Mouse (Mus musculus): ENCODE measurements around the gene Zfp683.

Zfp683 gene

DNA sequence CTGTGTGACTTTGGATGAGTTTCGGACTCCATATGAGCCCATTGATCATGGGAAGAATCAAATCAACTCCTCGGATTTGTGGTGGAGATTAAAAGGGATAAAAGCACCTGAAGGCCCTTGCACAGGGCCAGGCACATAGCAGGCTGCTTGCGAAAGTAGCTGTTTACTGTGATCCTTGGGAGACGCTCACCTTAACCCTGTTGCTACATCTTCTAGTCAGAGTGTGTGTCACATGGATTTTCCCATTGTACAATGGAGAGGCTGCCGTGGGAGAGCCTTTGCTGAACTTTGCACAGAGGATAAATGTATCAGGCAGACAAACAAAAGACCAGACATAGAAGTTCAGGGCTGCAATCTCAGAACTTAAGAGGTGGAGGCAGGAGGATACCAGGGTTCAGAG is 1.7 kb upstream of the Zfp683 start:
- in situ Hi-C loops (cut with MboI, MseI), result no loop called here

DNA sequence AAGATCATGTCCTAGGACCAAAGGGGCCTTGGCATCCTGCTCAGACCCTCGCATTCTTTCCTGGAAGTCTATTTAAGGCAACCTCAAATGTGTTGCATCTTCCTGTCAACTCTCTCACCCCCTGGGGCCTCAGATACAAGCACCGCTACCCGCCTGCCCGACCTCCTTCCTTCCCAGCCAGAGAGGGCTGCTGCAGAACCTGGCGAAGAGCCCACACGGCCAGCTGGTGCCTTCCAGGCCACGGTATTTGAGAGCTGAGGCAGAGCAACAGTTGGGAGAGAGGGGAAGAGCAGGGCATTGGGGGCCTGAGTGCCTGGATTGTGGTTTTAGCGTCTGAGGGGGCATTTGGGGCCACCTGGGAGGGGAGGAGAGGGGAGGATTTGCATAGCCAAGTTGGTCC is 1.1 kb upstream of the Zfp683 start:
- in situ Hi-C loops (cut with MboI, MseI), result no loop called here

DNA sequence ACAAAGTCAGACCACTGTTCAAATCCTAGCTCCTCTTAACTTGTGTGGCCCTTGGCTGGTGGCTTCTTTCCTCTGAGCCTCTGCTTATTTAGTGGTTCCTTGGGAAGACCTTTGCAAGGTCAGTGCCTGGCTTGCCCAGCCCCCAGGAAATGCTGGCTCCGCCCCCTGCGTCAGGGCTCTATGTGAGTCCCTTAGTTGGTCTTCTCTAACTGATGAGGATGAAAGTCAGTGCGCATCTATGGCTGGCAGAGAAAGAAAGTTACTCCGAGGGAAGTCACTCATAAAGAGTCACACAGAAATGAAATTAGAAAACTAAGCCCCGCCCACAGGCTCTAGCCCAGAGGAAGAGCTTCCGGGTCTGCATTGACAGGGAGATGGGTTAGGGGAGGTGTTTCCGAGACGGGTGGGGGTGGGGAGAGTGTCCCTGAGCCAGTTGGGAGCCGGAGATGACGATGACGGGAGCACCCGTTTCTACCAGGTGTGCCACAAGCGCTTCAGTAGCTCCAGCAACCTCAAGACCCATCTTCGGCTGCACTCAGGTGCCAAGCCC is 4.6 kb downstream of the Zfp683 start:
- in situ Hi-C loops (cut with MboI, MseI), result no loop called here

DNA sequence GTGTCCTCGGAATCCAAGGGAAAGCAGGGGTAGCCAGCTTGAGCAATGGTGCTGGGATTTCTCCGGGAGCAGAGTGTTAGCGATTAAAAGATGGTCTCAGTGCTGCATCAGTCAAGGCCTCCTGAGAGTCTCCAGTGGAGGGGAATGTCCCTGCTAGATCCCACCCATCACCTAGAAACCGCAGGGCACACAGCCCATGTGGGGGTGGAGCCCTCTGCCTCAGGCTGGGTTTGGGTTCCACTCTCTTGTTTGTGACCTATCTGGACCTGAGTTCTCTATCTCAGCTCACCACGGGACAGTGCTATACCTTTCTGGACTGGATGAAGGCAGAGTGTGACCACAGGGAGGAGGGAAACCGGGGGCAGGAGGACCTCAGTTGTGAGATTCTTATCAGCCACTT is 5.3 kb downstream of the Zfp683 start:
- in situ Hi-C loops (cut with MboI, MseI), result no loop called here

DNA sequence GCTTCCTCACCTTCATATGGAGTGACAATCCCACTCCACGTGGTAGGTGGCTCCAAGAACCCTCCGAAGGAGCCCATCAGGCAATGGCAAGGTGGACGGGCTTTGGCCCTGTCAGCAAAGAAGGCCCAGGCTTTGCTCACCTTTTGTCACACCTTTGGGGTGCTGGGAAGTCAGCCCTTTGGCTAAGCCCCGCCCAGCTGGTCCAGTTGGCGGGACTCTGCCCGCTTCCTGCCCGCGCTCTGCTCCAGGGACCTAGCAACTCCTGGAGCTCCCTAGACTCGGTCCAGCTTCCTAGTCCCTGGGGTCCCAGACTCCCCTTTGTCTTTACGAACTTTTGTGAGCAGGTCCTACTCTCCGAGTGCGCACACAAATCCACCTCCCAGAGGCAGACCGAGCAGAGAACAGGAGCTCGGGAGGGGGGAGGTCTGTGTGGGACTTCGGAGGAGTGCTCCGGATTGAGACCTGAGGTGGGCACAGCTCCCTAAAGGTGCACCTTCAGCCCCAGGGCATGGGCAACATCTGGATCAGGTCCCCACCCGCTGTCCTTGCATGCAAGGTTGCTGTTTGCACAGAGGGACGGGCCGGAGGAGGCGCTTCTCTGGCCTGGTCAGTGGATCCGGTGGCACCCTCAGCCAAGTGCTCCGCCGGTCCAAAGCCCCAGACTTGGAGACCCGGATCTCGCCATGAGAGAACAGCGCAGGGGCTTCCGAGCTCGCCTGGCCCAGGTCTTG is 6.7 kb downstream of the Zfp683 start, which contains the start of gene Crybg2:
Crybg2 (plus strand) TSS at position 681 of the 731 bp plus-strand sequence.
- in situ Hi-C loops (cut with MboI, MseI), result no loop called here

DNA sequence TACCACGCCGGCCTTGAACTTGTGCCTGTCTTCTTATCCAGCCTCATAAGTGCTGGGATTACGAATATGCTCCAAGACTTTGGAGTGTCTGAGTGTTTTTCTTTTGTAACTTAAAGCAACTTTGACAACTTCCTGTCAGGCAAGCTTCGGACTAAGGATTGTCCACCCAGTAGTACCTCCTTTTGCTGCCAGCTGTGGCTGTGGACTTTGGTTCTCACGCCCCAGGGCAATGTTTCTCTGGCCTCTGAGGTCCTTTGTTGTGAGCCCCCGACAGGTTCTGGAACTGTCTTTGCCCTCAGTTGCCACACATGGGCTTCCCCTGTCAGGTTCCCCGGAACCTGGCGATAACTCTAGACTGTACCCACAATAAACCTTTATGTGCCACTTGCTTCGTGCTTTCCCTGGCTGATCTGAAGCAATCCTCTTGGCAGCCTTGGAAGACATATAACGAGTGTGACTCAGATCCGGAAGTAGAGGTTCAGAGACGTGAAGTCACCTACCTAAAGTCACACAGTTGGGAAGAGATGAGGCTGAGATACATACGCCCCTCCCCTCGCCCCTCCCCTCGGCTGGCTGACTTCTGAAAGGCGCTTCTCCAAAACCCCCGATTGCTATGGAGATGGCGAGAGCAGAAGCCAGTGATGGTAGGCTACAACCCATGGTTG is 7.7 kb downstream of the Zfp683 start:
- in situ Hi-C loops (cut with MboI, MseI), result no loop called here

DNA sequence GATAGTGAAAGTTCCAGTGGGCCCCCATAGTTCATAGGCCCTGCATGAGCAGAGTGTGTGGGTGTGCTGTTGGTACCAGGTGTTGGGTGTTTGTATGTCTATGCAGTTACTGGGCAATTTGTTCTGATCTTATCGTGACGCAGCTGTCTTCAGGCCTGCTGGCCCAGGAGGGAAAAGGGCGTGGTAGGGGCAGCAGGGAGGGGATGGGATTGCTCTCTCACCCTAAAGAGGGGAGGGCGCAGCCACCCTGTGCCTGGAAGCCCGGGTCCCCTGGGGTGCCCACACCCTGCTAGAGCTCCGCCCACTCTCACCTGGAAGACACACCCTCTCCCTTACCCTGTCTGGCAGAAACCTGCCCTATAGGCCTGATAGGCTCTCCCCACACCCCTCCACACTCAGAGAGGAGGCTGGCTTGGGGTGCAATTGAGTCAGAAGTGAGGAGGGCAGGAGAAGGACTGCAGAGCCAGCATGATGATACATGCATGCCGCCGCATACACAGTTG is 8.4 kb downstream of the Zfp683 start:
- in situ Hi-C loops (cut with MboI, MseI), result no loop called here

DNA sequence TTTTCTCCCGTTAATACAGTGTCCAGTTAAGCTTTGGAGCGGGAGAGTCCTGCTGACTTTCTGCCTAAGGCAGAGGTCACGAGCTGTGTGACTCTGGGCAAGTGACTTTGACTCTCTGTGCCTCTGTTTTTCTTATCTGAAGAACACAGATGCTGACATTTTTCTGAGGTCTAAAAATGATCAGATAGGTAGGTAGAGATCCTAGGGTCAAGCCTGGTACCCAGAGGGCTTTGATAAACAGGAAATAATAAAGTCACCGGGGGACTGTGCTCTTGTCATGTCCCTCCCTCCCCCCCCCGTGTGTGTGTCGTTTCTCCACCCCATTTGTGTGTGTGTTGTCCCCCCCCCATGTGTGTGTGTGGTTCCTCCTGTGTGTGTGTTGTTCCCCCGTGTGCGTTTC is 8.9 kb downstream of the Zfp683 start:
- in situ Hi-C loops (cut with MboI, MseI), result no loop called here

DNA sequence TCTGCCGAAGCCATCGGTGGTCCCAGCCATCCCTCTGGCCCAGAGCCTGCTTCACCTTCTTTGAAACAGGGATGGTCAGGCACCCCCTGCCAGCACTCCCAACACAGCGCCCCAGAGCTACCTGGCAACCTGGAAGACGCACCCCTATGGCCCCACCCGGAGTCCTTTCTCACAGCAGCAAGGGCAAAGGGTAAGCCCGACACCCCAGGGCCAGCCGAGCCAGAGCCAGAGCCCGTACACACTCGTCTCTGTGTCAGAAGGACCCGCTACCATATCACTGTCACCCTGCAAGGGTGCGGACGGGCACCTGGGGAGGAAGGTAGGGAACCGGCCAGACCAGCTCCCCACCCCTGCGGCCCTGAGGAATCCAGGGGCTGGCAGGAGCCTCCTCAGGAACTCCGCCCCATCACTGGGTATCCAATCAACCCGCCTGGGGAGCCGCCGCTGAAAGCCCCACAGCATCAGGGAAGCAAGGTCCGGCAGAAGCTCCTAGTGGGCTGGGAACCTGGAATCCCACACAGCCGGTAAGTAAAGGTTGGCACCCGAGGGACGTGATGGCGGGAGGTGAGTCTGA is 11.9 kb downstream of the Zfp683 start:
- in situ Hi-C loops (cut with MboI, MseI), result no loop called here

DNA sequence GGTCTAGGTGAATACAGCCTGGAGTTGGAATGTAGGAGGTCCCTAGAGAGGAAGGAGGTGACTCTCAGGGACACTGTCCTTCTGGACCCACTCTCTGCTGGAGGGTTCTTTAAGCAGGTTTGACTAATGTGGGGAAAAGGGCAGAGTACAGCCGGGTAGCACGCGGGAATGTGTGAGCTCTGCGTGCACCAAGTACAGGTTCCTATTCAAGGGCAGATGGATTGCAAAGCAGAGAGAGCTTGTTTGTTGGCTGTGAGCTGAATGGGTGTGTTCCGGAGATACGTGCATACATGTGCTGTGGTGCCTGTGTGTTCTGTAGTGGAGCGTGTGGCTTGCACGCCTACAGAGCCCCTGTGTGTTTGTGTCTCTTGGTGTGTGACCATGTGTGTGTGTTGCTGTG is 13.7 kb downstream of the Zfp683 start:
- in situ Hi-C loops (cut with MboI, MseI), result no loop called here

DNA sequence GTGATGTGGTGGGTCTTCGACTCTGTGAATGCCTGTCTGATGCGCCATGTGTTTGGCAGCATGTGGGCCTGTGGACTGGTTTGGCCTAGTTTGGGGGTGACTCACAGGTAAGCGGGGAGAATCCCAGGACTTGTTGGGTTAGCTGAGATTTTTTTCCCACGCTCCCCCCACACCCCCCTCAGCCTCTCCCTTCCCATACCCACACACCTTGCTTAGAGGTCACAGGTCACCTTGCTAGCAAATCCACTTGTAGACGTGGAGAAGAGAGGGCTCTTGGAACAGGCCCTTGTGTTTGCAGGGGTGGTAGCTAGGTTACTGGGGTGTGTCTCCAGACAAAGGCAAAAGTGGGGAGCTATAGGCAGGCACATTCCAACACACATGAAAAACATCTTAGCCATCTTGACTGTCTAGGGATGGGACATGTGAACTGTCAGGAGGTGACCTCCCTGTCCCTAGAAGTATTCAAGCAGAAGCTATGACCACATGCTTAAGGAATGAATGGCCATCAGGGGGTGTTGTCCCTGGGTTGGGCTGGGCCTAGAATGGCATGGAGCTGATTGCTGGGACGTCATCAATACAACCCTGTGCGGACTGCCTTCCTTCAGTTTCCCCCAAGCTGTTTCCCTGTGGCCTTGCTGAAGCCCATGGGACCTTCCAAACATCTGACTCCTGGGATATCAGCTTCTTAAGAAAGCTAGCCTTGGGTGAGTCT is 14.4 kb downstream of the Zfp683 start:
- in situ Hi-C loops (cut with MboI, MseI), result no loop called here

DNA sequence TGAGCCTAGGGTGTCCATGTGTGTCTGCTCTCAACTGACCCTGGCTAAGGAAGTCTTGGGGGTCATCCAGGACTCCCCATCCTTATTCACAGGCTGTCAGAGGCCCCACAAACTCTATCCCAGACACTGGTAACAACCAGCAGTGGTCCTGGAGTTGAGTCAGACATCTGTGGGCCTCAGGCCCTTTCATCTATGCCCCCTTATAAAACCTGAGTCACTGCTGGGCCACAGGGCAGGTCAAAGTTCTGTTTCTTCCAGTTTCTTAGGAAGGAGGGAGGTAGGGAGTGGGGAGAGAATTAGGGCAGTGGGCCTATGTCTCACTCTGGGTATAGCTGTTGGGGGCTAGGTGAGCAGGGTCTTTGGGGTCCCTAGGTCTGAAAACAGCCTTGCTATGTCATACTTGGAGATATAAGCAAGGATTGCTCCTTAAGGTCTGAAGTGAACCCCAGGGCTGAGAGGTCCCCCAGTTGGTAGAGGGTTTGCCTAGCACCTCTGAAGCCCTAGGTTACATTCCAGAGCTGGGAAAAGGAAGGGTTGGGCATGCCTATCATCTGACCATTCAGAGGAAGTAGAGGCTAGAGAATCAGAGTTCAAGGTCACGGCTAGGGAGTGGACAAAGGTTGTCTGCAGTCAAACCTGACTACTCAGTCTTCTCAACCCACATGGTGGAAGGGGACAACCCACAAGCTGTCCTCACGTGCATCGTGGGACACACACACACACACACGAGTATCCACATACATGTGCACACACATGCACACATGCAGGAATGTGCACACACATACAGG is 15.3 kb downstream of the Zfp683 start:
- in situ Hi-C loops (cut with MboI, MseI), result no loop called here

DNA sequence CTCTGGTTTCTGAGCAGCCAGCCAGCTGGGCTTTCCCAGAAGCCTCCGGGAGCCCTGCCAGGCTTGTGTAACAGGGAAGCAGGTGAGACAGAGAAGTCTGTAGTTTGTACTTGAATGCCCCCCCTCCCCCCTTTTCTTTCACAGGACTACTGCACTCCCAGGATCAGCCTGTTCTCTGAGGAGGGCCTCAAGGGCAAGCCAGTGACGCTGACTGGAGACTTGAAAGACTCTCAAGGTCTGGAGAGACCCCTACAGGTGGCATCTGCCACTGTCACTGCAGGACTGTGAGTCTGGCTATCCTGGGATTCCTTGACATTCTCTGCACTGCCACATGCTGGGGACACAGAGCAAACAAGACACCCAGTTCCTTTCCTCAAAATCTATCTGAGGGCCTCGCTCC is 25.1 kb downstream of the Zfp683 start:
- in situ Hi-C loops (cut with MboI, MseI), result loop anchor here (5.0 kb wide), 1 partner anchor 41 kb away; no protein-coding TSS in a partner anchor

DNA sequence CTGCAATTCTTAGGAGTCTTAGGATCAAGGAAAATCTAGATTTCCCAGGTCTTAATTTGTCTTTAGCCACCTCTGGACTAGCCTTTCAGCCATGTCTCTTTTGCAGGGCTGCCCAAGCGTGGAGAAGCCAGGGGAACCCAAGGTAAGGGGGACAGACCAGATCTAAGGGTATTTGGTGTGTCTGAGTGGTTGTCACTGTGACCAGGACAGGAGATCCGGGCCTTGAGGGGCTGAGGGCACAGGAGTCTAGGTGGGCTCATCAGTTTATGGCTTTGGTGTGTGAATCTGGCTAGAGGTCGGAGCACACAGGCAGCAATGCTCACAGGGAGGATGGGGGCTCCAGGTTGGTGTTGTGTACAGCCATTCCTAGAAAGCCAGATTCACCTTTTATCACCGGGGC is 27.0 kb downstream of the Zfp683 start:
- in situ Hi-C loops (cut with MboI, MseI), result no loop called here

DNA sequence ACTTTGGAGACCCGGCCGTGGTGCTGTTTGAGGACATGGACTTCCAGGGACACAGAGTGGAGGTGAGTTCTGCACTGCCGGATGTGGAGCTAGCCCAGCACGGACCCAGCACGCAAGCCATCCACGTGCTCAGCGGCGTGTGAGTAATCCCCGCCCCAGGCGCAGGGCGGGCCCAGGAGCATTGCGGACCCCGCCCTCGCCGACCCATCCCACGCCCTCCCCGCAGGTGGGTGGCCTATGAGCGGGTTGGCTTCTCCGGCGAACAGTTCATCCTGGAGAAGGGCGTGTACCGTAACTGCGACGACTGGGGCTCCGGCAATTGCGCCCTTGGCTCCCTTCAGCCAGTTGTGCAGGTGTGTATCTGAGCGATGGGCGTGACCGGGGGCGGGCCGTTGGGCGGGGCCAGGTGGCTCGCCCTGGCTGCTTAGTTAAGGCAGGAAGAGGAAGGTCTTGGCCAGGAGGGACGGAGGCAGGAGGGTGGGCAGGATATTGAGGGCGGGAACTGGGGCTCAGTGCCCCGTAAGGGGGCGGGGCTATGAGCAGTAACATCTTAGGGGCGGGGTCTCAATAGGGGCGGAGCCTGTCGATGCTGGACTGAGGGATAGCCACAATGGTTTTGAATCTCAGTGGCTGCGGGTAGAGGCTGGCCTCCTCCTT is 28.2 kb downstream of the Zfp683 start:
- in situ Hi-C loops (cut with MboI, MseI), result no loop called here

DNA sequence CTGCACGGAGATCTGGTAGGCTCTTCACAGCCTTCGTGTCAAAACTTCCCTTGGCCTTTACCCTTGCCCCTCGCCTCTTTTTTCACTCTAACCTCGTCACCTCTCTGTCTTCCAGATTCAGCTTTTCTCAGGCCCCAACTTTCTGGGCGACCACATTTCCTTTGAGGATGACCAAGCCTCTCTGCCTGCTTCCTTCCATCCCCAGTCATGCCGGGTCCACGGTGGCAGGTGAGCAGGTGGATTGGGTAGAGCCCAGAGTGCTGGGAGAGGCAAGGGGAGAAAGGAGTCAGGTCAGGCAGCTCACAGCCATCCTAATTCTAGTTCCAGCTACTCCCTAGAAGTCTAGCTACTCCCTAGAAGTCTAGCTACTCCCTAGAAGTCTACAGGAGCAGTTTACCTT is 28.8 kb downstream of the Zfp683 start:
- in situ Hi-C loops (cut with MboI, MseI), result no loop called here

DNA sequence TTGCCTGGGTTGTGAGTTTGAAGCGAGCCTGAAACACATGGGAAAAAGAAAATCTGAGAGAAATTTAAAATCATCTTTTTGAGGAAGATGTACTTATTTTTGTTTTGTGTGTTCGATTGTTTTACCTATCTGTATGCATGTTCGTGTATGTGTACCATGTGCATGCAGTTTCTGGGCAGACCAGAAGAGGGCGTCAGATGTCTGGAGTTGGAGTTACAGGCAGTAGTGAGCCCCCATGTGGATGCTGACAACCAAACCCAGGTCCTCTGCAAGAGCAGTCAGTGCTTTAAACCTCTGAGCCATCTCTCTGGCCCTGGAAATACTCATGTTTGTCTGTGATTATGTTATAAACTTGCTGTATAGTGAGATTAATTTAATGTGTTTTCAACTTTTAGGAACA is 31.4 kb downstream of the Zfp683 start:
- in situ Hi-C loops (cut with MboI, MseI), result no loop called here

DNA sequence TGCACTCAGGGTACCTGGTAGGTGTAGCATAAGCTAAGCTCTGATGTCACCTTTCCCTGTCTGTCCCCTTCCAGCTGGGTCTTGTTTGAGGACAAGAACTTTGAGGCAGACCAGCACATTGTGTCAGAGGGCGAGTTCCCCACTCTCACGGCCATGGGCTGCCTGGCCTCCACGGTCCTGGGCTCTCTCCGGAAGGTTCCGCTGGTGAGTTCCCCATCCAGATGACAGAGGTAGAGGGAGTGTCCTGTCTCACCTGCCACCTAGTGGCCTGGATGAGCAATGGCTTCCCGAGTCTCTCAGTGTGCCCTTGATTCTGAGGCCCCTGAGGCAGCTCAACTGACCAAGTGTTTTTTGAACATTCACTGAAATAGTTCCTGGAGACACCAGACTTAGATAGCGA is 33.8 kb downstream of the Zfp683 start:
- in situ Hi-C loops (cut with MboI, MseI), result no loop called here

DNA sequence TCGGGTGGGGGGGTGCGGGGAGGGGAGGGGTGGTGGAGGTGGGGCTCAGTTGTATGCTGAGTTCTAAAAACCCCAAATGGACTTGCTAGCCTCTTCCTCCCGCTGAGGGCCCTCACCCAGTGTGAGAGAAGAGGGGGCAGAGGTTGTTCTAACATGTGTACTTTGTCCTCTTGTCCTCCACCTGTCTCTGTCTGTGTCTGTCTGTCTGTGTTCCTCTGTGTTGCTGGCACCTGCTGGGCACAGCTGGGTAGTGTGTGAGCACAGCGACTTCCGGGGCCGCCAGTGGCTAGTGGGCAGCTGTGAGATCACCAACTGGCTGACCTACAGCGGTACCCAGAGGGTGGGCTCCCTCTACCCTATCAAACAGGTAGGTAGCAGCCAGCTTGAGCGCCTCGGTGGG is 35.4 kb downstream of the Zfp683 start:
- in situ Hi-C loops (cut with MboI, MseI), result no loop called here

DNA sequence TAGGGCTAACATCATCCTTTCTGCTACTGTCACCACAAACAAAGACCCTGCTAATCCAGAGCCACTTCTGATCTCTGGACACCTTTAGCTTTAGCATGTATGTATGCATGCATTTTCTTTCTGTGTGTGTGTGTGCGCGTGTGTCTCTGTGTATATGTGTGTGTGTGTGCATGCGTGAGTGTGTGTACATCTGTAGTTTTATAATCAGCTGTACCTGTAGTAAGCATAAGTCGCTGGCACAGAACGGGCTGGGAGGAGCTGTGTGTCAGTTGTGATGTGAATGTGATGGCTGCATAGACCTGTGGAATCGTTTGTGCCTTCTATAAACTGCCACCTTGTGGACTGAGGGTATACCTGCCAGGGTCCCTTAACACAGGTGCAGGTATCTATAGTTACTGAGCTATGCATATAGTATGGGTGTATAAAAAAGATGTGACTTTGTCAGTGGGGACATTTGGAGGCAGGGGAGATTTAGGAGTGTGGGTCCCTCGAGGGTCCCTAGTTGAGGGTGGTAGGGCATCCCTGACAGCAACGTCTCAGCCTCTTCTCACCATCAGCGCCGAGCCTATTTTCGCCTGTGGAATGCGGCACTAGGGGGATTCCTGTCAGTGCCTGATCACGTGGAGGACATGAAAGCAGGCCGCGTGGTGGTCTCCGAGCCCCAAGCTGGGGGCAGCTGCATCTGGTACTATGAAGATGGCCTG is 37.0 kb downstream of the Zfp683 start:
- in situ Hi-C loops (cut with MboI, MseI), result loop anchor here in 1 of 2 experiments (5.0 kb wide), 1 partner anchor 37 kb away; the partner anchor contains the start of gene Sh3bgrl3

Measured in T-helper 17 cell (primary cell).